Mouse (Mus musculus) thymus, adult 2 months (tissue): ENCODE measurements at regions not wholly inside any gene's neighbourhood (a gene's known extent, or its start where the extent isn't known, plus 50 kb on each side); places are given as distances from the start of the nearest gene placed in this dataset.

ENCODE experiments used
- DNase-seq: peaks from one replicate; pipeline ENCODE4 v3.0.0; 2021
- H3K27ac ChIP-seq: fragments of 200-500 bp; 2 replicates; pipeline ENCODE4 v1.5.1; 2012; ENCODE audit warnings: low read length, control low read depth; ENCODE audit not compliant: control insufficient read depth, insufficient read depth
- H3K27me3 ChIP-seq: fragments of 200-500 bp; 2 replicates; pipeline ENCODE4 v1.6.1; 2012; ENCODE audit warnings: mild to moderate bottlenecking, low read length, moderate library complexity, mixed read lengths; ENCODE audit not compliant: control insufficient read depth, insufficient read depth
- H3K36me3 ChIP-seq: fragments of 200-500 bp; 2 replicates; pipeline ENCODE4 v1.6.1; 2012; ENCODE audit warnings: mild to moderate bottlenecking, low read length, moderate library complexity; ENCODE audit not compliant: control insufficient read depth, insufficient read depth
- H3K4me1 ChIP-seq: fragments of 200-500 bp; replicated peaks from 2 replicates; pipeline ENCODE4 v1.6.1; 2012; ENCODE audit warnings: low read length; ENCODE audit not compliant: control insufficient read depth, insufficient read depth
- H3K4me3 ChIP-seq: fragments of 200-500 bp; 2 replicates; pipeline ENCODE4 v1.5.1; 2012; ENCODE audit warnings: mild to moderate bottlenecking, low read length, control low read depth, moderate library complexity; ENCODE audit not compliant: control insufficient read depth, insufficient read depth
- CTCF ChIP-seq: fragments of 200-500 bp; IDR thresholded peaks from 2 replicates; pipeline ENCODE4 v1.5.1; 2012; ENCODE audit warnings: mild to moderate bottlenecking, control low read depth, low read length, moderate library complexity, borderline replicate concordance; ENCODE audit not compliant: control insufficient read depth, poor library complexity, insufficient read depth; ENCODE audit errors: extremely low read depth
- POLR2A ChIP-seq: fragments of 200-500 bp; IDR thresholded peaks from 2 replicates; pipeline ENCODE4 v1.6.1; 2012; ENCODE audit warnings: mild to moderate bottlenecking, low read length, control low read depth, moderate library complexity; ENCODE audit not compliant: control insufficient read depth, poor library complexity, insufficient read depth; ENCODE audit errors: extremely low read depth
- WGBS: fragments of 180-500 bp; shearing (Covaris S2); methylation state at CpG from one replicate; pipeline ENCODE4 v1.1.7; 2018; 5-methylcytosine and 5-hydroxymethylcytosine counted together

- no peak for DNase-seq
- TF ChIP-seq CTCF (no peak), POLR2A (no peak)
- no peaks in the 10 kb centered on the region for H3K27me3 ChIP-seq
- H3K4me1 ChIP-seq, result peaks cover 2% of the 10 kb centered on the region; the same call in 1 of the 2 replicates
- H3K36me3 ChIP-seq, result no peaks in the 10 kb centered on the region
- WGBS, result 89% methylated on average over 6 of the region's 6 CpGs
- no peak overlapping the region for H3K4me3 ChIP-seq
- no peak overlapping the region for H3K27ac ChIP-seq
These were observed 110.7 kb upstream of the Ptpn1 start for GRCm38 (mm10) chr2:167821186-167821585.

GRCm38 (mm10) chr2:167818799-167819198 lies 113.1 kb upstream of the Ptpn1 start:
- Histone ChIP-seq H3K27me3 (no peaks in the 10 kb centered on the region), H3K27ac (no peak overlapping the region), H3K4me1 (peaks cover 2% of the 10 kb centered on the region; the same call in 1 of the 2 replicates), H3K4me3 (no peak overlapping the region), H3K36me3 (no peaks in the 10 kb centered on the region)
- WGBS, result 96% methylated on average over 10 of the region's 10 CpGs
- TF ChIP-seq POLR2A (no peak), CTCF (no peak)
- DNase-seq, result no peak

GRCm38 (mm10) chr2:167817030-167817429 lies 114.8 kb upstream of the Ptpn1 start:
- TF ChIP-seq POLR2A (no peak), CTCF (no peak)
- no peak for DNase-seq
- Histone ChIP-seq H3K4me1 (no peaks in the 10 kb centered on the region), H3K27me3 (no peaks in the 10 kb centered on the region), H3K27ac (no peak overlapping the region), H3K4me3 (no peak overlapping the region), H3K36me3 (no peaks in the 10 kb centered on the region)
- 37% methylated on average over 9 of the region's 9 CpGs for WGBS

DNA sequence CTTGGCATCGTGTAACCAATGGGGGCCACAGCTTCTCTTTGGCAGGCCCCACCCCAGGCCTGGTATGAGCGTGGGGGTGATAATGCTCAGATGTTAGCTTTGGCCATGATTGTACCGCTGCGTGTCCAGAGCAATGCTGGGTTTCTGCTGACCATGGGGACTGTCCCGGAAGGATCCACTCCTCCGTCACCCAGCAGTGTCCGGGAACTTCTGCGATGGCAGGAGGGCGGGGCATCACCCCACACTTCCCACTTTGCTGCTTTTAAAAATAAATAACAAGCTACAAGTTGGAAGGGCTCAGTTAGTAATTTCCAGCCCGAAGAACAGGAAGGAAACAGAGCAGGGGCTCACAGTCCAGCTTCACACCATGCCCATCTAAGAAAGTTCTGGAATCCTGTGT lies 116.7 kb upstream of the Ptpn1 start:
- TF ChIP-seq CTCF (no peak), POLR2A (no peak)
- no peak overlapping the region for H3K27ac ChIP-seq
- WGBS, result 71% methylated on average over 10 of the region's 10 CpGs

DNA sequence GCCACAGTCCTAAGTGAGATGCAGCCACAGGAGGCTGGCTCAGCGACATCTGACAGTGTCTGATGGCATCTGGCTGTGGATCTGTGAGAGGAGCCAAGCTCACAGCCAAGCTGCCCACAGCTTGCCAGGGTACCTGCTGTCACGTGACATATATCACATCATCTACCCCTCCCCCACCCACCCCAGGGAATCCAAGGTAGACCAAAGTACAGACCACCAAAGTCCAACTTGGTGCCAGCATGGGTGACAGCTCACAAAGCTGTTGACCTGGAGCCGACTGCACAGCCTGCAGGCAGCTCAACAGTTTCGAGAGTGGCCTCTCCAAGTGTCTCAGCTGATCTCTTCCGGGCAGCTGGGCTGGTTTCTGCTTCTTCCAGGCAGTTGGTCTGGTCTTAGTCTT lies 119.6 kb upstream of the Tmem189 start:
- no peak overlapping the region for H3K27ac ChIP-seq

More for the DNA sequence above, 116.7 kb upstream of the Ptpn1 start:
- Histone ChIP-seq H3K4me3 (no peak overlapping the region), H3K4me1 (no peaks in the 10 kb centered on the region), H3K27me3 (no peaks in the 10 kb centered on the region), H3K36me3 (no peaks in the 10 kb centered on the region)
- no peak for DNase-seq

GRCm38 (mm10) chr2:167805629-167806304 lies 116.1 kb upstream of the Tmem189 start:
- DNase-seq, result peak; percentile 22
- H3K4me1 ChIP-seq, result peaks cover 25% of the 10 kb centered on the region
- 30% methylated on average over 15 of the region's 15 CpGs for WGBS
- H3K4me3 ChIP-seq, result no peak overlapping the region
- no peaks in the 10 kb centered on the region for H3K36me3 ChIP-seq
- H3K27me3 ChIP-seq, result no peaks in the 10 kb centered on the region
- H3K27ac ChIP-seq, result peak overlapping the region; percentile 36; the same call in 1 of the 2 replicates
- no peak for TF ChIP-seq POLR2A

More for the DNA sequence above, 119.6 kb upstream of the Tmem189 start:
- no peak for TF ChIP-seq POLR2A
- no peak for TF ChIP-seq CTCF
- no peak for DNase-seq
- H3K27me3 ChIP-seq, result no peaks in the 10 kb centered on the region
- H3K4me1 ChIP-seq, result peaks cover 22% of the 10 kb centered on the region
- H3K4me3 ChIP-seq, result no peak overlapping the region
- WGBS, result 87% methylated on average over 5 of the region's 5 CpGs
- no peaks in the 10 kb centered on the region for H3K36me3 ChIP-seq

GRCm38 (mm10) chr2:167804493-167805227 lies 115.0 kb upstream of the Tmem189 start:
- TF ChIP-seq POLR2A (no peak; the same call in 1 of the 2 replicates), CTCF (no peak)
- H3K36me3 ChIP-seq, result no peaks in the 10 kb centered on the region
- peak overlapping the region; percentile 36; the same call in 1 of the 2 replicates for H3K27ac ChIP-seq
- DNase-seq, result peak; percentile 65
- 2% methylated on average over 18 of the region's 18 CpGs for WGBS
- no peaks in the 10 kb centered on the region for H3K27me3 ChIP-seq
- peak overlapping the region; percentile 27 for H3K4me3 ChIP-seq
- H3K4me1 ChIP-seq, result peaks cover 28% of the 10 kb centered on the region
